Mouse (Mus musculus) heart, embryonic 12.5 days (tissue): ENCODE data around the gene Tmem231. TPM values are rescaled to one million over a fixed set of nuclear protein-coding genes. Genes with fewer than 3 reads are reported as not detected.

Experiments used
- ATAC-seq: fragments of 200-750 bp; cut with Nextera tagmentation; 2 replicates; pipeline ENCODE4 v1.8.0; 2017; ENCODE audit warnings: moderate TSS enrichment, moderate library complexity; ENCODE audit not compliant: insufficient number of reproducible peaks, low FRiP score
- H3K27ac ChIP-seq: fragments of 300-500 bp; sonication (generic); 2 replicates; pipeline ENCODE4 v1.5.1; 2016; ENCODE audit warnings: mild to moderate bottlenecking, moderate library complexity; ENCODE audit not compliant: poor library complexity, severe bottlenecking
- H3K27me3 ChIP-seq: fragments of 300-500 bp; sonication (generic); replicated peaks from 2 replicates; pipeline ENCODE4 v1.6.1; 2016; ENCODE audit warnings: mild to moderate bottlenecking, moderate library complexity
- H3K36me3 ChIP-seq: fragments of 300-500 bp; sonication (generic); 2 replicates; pipeline ENCODE4 v1.6.1; 2016; ENCODE audit warnings: mild to moderate bottlenecking, moderate library complexity
- H3K4me1 ChIP-seq: fragments of 300-500 bp; sonication (generic); replicated peaks from 2 replicates; pipeline ENCODE4 v1.6.1; 2016; ENCODE audit warnings: mild to moderate bottlenecking
- H3K4me2 ChIP-seq: fragments of 300-500 bp; sonication (generic); 2 replicates; pipeline ENCODE4 v1.6.1; 2016; ENCODE audit warnings: mild to moderate bottlenecking, moderate library complexity
- H3K4me3 ChIP-seq: fragments of 300-500 bp; sonication (generic); 2 replicates; pipeline ENCODE4 v1.5.1; 2016; ENCODE audit warnings: mild to moderate bottlenecking
- H3K9ac ChIP-seq: fragments of 300-500 bp; sonication (generic); 2 replicates; pipeline ENCODE4 v1.6.1; 2016; ENCODE audit warnings: mild to moderate bottlenecking, moderate library complexity
- H3K9me3 ChIP-seq: fragments of 300-500 bp; sonication (generic); replicated peaks from 2 replicates; pipeline ENCODE4 v1.6.1; 2016; ENCODE audit warnings: mild to moderate bottlenecking, moderate library complexity
- WGBS: fragments of 180-500 bp; shearing (Covaris S2); methylation state at CpG from one replicate; pipeline ENCODE4 v1.1.7; 2016; 5-methylcytosine and 5-hydroxymethylcytosine counted together
- polyA plus RNA-seq: library from polyadenylated mRNA; unstranded; fragments of >200 nt; fragmentation: Nextera tagmentation; extraction: Ambion mirVana; gene quantifications from 2 replicates; pipeline ENCODE4 v1.2.1, GENCODE M21; 2016

The Tmem231 gene
- polyA plus RNA-seq, 1 experiment from 2014 or later: 7.1 TPM

- no peak for ATAC-seq
- Histone ChIP-seq H3K27ac (no peak overlapping the region), H3K9ac (no peak overlapping the region), H3K36me3 (peaks cover 25% of the 10 kb centered on the region; the same call in 1 of the 2 replicates), H3K4me2 (no peak overlapping the region), H3K27me3 (no peaks in the 10 kb centered on the region), H3K9me3 (no peaks in the 10 kb centered on the region), H3K4me1 (peaks cover 24% of the 10 kb centered on the region), H3K4me3 (no peak overlapping the region)
- 85% methylated on average over 4 of the region's 4 CpGs for WGBS
These were observed 29.9 kb upstream of the Tmem231 start for GRCm38 (mm10) chr8:111963546-111963945.

- peak overlapping the region; percentile 28; the same call in 1 of the 2 replicates for H3K9ac ChIP-seq
- H3K9me3 ChIP-seq: no peaks in the 10 kb centered on the region
- peaks cover 24% of the 10 kb centered on the region for H3K4me1 ChIP-seq
- H3K27me3 ChIP-seq: no peaks in the 10 kb centered on the region
- no peak for ATAC-seq
- no peak overlapping the region for H3K4me3 ChIP-seq
- H3K36me3 ChIP-seq: peaks cover 27% of the 10 kb centered on the region; the same call in 1 of the 2 replicates
- H3K4me2 ChIP-seq: peak overlapping the region; percentile 14
- 63% methylated on average over 10 of the region's 10 CpGs for WGBS
- H3K27ac ChIP-seq: peak overlapping the region; percentile 71
These were observed 29.4 kb upstream of the Tmem231 start for GRCm38 (mm10) chr8:111963091-111963490.

GRCm38 (mm10) chr8:111962589-111962988 lies 28.9 kb upstream of the Tmem231 start:
- H3K9ac ChIP-seq: no peak overlapping the region
- peak overlapping the region; percentile 14 for H3K4me2 ChIP-seq
- H3K27ac ChIP-seq: peak overlapping the region; percentile 71
- H3K9me3 ChIP-seq: no peaks in the 10 kb centered on the region
- no peak overlapping the region for H3K4me3 ChIP-seq
- no peak for ATAC-seq
- H3K27me3 ChIP-seq: no peaks in the 10 kb centered on the region
- 30% methylated on average over 1 of the region's 1 CpGs for WGBS
- H3K36me3 ChIP-seq: peaks cover 26% of the 10 kb centered on the region
- H3K4me1 ChIP-seq: peaks cover 24% of the 10 kb centered on the region

GRCm38 (mm10) chr8:111961330-111961729 lies 27.6 kb upstream of the Tmem231 start:
- no peak overlapping the region for H3K4me2 ChIP-seq
- WGBS: 70% methylated on average over 3 of the region's 3 CpGs
- ATAC-seq: no peak
- peaks cover 24% of the 10 kb centered on the region for H3K4me1 ChIP-seq
- H3K36me3 ChIP-seq: peaks cover 30% of the 10 kb centered on the region
- no peak overlapping the region for H3K4me3 ChIP-seq
- no peak overlapping the region for H3K9ac ChIP-seq
- H3K9me3 ChIP-seq: no peaks in the 10 kb centered on the region
- no peak overlapping the region for H3K27ac ChIP-seq
- no peaks in the 10 kb centered on the region for H3K27me3 ChIP-seq

GRCm38 (mm10) chr8:111960591-111961321 lies 27.1 kb upstream of the Tmem231 start:
- 55% methylated on average over 15 of the region's 15 CpGs for WGBS
- no peaks in the 10 kb centered on the region for H3K27me3 ChIP-seq
- H3K4me1 ChIP-seq: peaks cover 24% of the 10 kb centered on the region
- no peak overlapping the region for H3K9ac ChIP-seq
- no peak overlapping the region for H3K4me2 ChIP-seq
- H3K4me3 ChIP-seq: no peak overlapping the region
- H3K36me3 ChIP-seq: peaks cover 35% of the 10 kb centered on the region
- no peak for ATAC-seq
- H3K9me3 ChIP-seq: no peaks in the 10 kb centered on the region
- H3K27ac ChIP-seq: no peak overlapping the region

GRCm38 (mm10) chr8:111957231-111957630 lies 23.6 kb upstream of the Tmem231 start:
- no peak overlapping the region for H3K4me3 ChIP-seq
- no peaks in the 10 kb centered on the region for H3K27me3 ChIP-seq
- H3K9me3 ChIP-seq: no peaks in the 10 kb centered on the region
- no peak overlapping the region for H3K27ac ChIP-seq
- H3K4me2 ChIP-seq: no peak overlapping the region
- no peak for ATAC-seq
- no peak overlapping the region for H3K9ac ChIP-seq
- H3K4me1 ChIP-seq: peaks cover 9% of the 10 kb centered on the region
- H3K36me3 ChIP-seq: peaks cover 64% of the 10 kb centered on the region
- WGBS: 86% methylated on average over 2 of the region's 2 CpGs

GRCm38 (mm10) chr8:111955879-111956278 lies 22.2 kb upstream of the Tmem231 start:
- Histone ChIP-seq H3K27ac (no peak overlapping the region), H3K4me1 (peaks cover 6% of the 10 kb centered on the region; the same call in 1 of the 2 replicates), H3K4me3 (no peak overlapping the region), H3K36me3 (peaks cover 74% of the 10 kb centered on the region), H3K27me3 (no peaks in the 10 kb centered on the region), H3K9me3 (no peaks in the 10 kb centered on the region), H3K9ac (no peak overlapping the region), H3K4me2 (no peak overlapping the region)
- 89% methylated on average over 5 of the region's 5 CpGs for WGBS
- no peak for ATAC-seq

GRCm38 (mm10) chr8:111954844-111955594 lies 21.3 kb upstream of the Tmem231 start:
- no peak overlapping the region for H3K9ac ChIP-seq
- no peak for ATAC-seq
- H3K4me1 ChIP-seq: no peaks in the 10 kb centered on the region
- no peaks in the 10 kb centered on the region for H3K9me3 ChIP-seq
- H3K27ac ChIP-seq: no peak overlapping the region
- H3K4me3 ChIP-seq: no peak overlapping the region
- 79% methylated on average over 4 of the region's 4 CpGs for WGBS
- peaks cover 76% of the 10 kb centered on the region for H3K36me3 ChIP-seq
- H3K27me3 ChIP-seq: no peaks in the 10 kb centered on the region
- H3K4me2 ChIP-seq: no peak overlapping the region

- no peaks in the 10 kb centered on the region for H3K9me3 ChIP-seq
- 91% methylated on average over 5 of the region's 5 CpGs for WGBS
- no peak overlapping the region for H3K27ac ChIP-seq
- no peak overlapping the region for H3K9ac ChIP-seq
- no peak for ATAC-seq
- H3K4me2 ChIP-seq: no peak overlapping the region
- no peak overlapping the region for H3K4me3 ChIP-seq
- H3K36me3 ChIP-seq: peaks cover 76% of the 10 kb centered on the region
- no peaks in the 10 kb centered on the region for H3K27me3 ChIP-seq
- no peaks in the 10 kb centered on the region for H3K4me1 ChIP-seq
These were observed 18.3 kb upstream of the Tmem231 start for GRCm38 (mm10) chr8:111951936-111952335.

GRCm38 (mm10) chr8:111951317-111951716 lies 17.6 kb upstream of the Tmem231 start:
- WGBS: 94% methylated on average over 7 of the region's 7 CpGs
- Histone ChIP-seq H3K27ac (no peak overlapping the region), H3K9me3 (no peaks in the 10 kb centered on the region), H3K9ac (no peak overlapping the region), H3K4me3 (no peak overlapping the region), H3K36me3 (peaks cover 75% of the 10 kb centered on the region), H3K4me2 (no peak overlapping the region), H3K4me1 (no peaks in the 10 kb centered on the region), H3K27me3 (no peaks in the 10 kb centered on the region)
- no peak for ATAC-seq

- Histone ChIP-seq H3K9me3 (no peaks in the 10 kb centered on the region), H3K9ac (no peak overlapping the region), H3K4me3 (no peak overlapping the region), H3K4me2 (no peak overlapping the region), H3K27me3 (no peaks in the 10 kb centered on the region), H3K27ac (no peak overlapping the region), H3K4me1 (no peaks in the 10 kb centered on the region), H3K36me3 (peaks cover 76% of the 10 kb centered on the region)
- ATAC-seq: no peak
- 86% methylated on average over 3 of the region's 3 CpGs for WGBS
These were observed 17.2 kb upstream of the Tmem231 start for GRCm38 (mm10) chr8:111950846-111951245.
